Mouse (Mus musculus) heart, adult 2 months (tissue): ENCODE data around the gene Tmem267.

ENCODE experiments used
- CTCF ChIP-seq: fragments of 200-600 bp; IDR thresholded peaks from 2 replicates; pipeline ENCODE4 v1.8.1; 2022; ENCODE audit warnings: antibody characterized with exemption, mild to moderate bottlenecking, moderate library complexity
- POLR2A ChIP-seq: fragments of 200-500 bp; IDR thresholded peaks from 2 replicates; pipeline ENCODE4 v1.6.1; 2011; ENCODE audit warnings: mild to moderate bottlenecking, low read depth, low read length, control low read depth; ENCODE audit not compliant: insufficient read depth

DNA sequence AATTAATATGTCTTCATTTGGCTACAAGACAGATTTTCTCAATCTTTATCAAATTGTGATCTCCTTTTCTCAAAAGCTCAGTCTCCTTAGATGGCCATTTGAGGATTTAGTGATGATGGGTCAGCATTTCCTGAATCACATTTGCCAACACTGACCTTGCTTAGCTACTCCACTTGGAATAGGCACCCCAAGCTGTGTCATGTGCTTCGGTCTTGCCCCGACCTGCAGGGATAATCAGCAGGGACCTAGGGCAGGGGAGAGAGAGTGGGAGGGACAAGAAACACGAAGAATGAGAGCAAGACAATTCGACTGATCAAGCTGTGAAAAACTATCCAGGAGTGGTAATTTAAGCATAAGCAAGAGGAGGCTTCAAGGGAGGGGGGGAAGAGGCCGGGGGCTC is 156.9 kb downstream of the Tmem267 start:
- TF ChIP-seq CTCF: no peak
- no peak for TF ChIP-seq POLR2A
